Mouse (Mus musculus) kidney, adult 2 months (tissue): ENCODE measurements around the gene Rragd.

ENCODE experiments used
- CTCF ChIP-seq: fragments of 200-500 bp; conservative IDR thresholded peaks from 2 replicates; pipeline ENCODE4 v1.5.1; 2011; ENCODE audit warnings: low read depth, mild to moderate bottlenecking, control low read depth, low read length, moderate library complexity, mixed read lengths; ENCODE audit not compliant: insufficient read depth, insufficient read length
- POLR2A ChIP-seq: fragments of 200-500 bp; IDR thresholded peaks from one replicate; pipeline ENCODE4 v1.6.1; 2011; ENCODE audit warnings: low read depth, low read length, control low read depth

- no peak for TF ChIP-seq CTCF
- TF ChIP-seq POLR2A = no peak
Observed at GRCm38 (mm10) chr4:33056317-33056716, 73.5 kb downstream of the Rragd start.
